Mouse (Mus musculus) spleen, adult 2 months (tissue): Measurements from ENCODE around the gene Ppp6r2. TPM values are rescaled to one million over a fixed set of nuclear protein-coding genes. Genes with fewer than 3 reads are reported as not detected.

ENCODE experiments used
- DNase-seq, 2 experiments: peaks; one replicate each; pipeline versions ENCODE4 v3.0.0 to v3.0.0-alpha.2; 2012 to 2021; ENCODE audit warnings: low spot score in 2 of 2, low read depth in 1 of 2
- H3K27ac ChIP-seq: fragments of 200-500 bp; 2 replicates; pipeline ENCODE4 v1.5.1; 2012; ENCODE audit warnings: low read length, inconsistent platforms; ENCODE audit not compliant: insufficient read depth
- H3K27me3 ChIP-seq: fragments of 200-500 bp; 2 replicates; pipeline ENCODE4 v1.6.1; 2012; ENCODE audit warnings: mild to moderate bottlenecking, moderate library complexity, low read length, inconsistent platforms; ENCODE audit not compliant: control insufficient read depth, insufficient read depth
- H3K36me3 ChIP-seq: fragments of 200-500 bp; 2 replicates; pipeline ENCODE4 v1.6.1; 2012; ENCODE audit warnings: mild to moderate bottlenecking, low read length, inconsistent platforms; ENCODE audit not compliant: control insufficient read depth, insufficient read depth
- H3K4me1 ChIP-seq: fragments of 200-500 bp; 2 replicates; pipeline ENCODE4 v1.6.1; 2011; ENCODE audit warnings: inconsistent platforms; ENCODE audit not compliant: control insufficient read depth, insufficient read depth, insufficient read length
- H3K4me3 ChIP-seq: fragments of 200-500 bp; 2 replicates; pipeline ENCODE4 v1.5.1; 2011; ENCODE audit warnings: mild to moderate bottlenecking, inconsistent platforms; ENCODE audit not compliant: insufficient read depth, insufficient read length; ENCODE audit errors: extremely low read depth
- CTCF ChIP-seq: fragments of 200-500 bp; IDR thresholded peaks from 2 replicates; pipeline ENCODE4 v1.5.1; 2011; ENCODE audit warnings: mild to moderate bottlenecking, inconsistent platforms; ENCODE audit not compliant: insufficient read depth, insufficient read length, insufficient replicate concordance; ENCODE audit errors: extremely low read depth
- POLR2A ChIP-seq: fragments of 200-500 bp; IDR thresholded peaks from 2 replicates; pipeline ENCODE4 v1.6.1; 2011; ENCODE audit warnings: low read depth, low read length, inconsistent platforms
- WGBS: fragments of 180-500 bp; shearing (Covaris S2); methylation state at CpG from one replicate; pipeline ENCODE4 v1.1.7; 2018; 5-methylcytosine and 5-hydroxymethylcytosine counted together
- polyA plus RNA-seq: library from polyadenylated mRNA; depleted of rRNA; stranded (reverse); fragments of >200 nt; gene quantifications from 2 replicates; pipeline ENCODE4 v1.2.3, GENCODE M21; 2012

Gene Ppp6r2
- polyA plus RNA-seq, 1 experiment = 120 TPM

- WGBS = 88% methylated on average over 2 of the region's 2 CpGs
- Histone ChIP-seq H3K36me3 (peaks cover 4% of the 10 kb centered on the region), H3K27me3 (no peaks in the 10 kb centered on the region), H3K4me3 (no peak overlapping the region), H3K4me1 (no peaks in the 10 kb centered on the region), H3K27ac (no peak overlapping the region)
- TF ChIP-seq POLR2A = no peak
- TF ChIP-seq CTCF = no peak
- no peak for DNase-seq
These were observed 29.7 kb downstream of the Ppp6r2 start for GRCm38 (mm10) chr15:89241025-89241424.

DNA sequence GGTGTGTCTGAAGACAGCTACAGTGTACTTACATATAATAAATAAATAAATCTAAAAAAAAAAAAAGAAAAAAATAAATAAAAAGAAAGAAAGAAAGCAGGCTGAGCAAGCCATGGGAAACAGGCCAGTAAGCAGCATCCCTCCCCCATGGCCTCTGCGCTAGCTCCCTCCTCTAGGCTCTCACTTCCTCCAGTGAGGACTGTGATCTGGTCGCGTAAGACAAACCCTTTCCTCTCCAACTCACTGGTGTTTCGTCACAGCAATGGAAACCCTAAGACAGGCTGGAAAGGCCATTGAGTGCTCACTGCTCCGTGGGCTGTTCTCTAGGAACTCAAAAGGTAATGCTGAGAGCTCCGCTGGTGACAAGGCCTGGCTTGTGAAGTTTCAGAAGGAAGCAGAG lies 37.7 kb downstream of the Ppp6r2 start:
- 88% methylated on average over 6 of the region's 6 CpGs for WGBS
- DNase-seq = no peak
- H3K27ac ChIP-seq = no peak overlapping the region
- H3K4me1 ChIP-seq = no peaks in the 10 kb centered on the region
- no peak for TF ChIP-seq POLR2A
- TF ChIP-seq CTCF = no peak
- H3K27me3 ChIP-seq = no peaks in the 10 kb centered on the region
- H3K4me3 ChIP-seq = no peak overlapping the region
- peaks cover 3% of the 10 kb centered on the region for H3K36me3 ChIP-seq

DNA sequence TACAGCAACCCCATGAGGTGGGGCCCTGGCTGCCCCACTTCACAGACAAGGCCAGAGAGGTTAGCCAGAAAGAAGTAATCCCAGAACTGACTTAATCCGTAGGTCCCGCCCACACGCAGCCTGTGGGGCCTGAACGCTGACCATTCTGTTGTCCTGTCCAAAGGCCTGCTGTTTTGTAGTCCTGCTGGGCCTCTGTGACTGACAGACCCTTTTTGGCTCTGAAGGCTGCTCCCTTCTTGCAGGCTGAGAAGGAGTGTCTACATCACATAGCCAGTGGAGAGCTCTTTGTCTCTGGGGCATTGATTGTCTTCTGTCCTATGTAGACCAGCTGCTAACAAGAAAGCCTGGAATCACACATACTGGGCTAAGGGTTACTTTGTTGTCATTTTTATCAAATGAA lies 44.0 kb downstream of the Ppp6r2 start:
- no peak for TF ChIP-seq POLR2A
- TF ChIP-seq CTCF = no peak
- H3K27ac ChIP-seq = no peak overlapping the region
- peaks cover 16% of the 10 kb centered on the region for H3K36me3 ChIP-seq
- no peaks in the 10 kb centered on the region for H3K27me3 ChIP-seq
- H3K4me3 ChIP-seq = no peak overlapping the region
- DNase-seq = no peak
- H3K4me1 ChIP-seq = no peaks in the 10 kb centered on the region
- WGBS = 98% methylated on average over 4 of the region's 4 CpGs

DNA sequence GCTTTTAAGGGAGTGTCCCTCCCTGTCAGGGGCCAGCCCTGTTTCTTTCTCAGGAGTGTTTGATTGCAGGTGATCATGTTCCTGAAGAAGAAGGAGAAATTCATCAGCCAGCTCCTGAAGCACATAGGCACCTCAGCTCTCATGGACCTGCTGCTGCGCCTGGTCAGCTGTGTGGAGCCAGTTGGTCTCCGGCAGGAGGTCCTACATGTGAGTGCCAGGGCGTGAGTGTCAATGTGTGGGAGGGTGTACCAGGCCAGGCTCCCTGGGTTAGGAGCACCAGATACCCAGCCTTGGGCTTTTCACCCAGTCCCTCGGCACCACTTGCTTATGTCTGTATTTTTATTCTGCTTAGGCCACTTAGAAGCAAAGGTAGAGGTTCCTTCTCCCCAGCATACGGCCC lies 47.6 kb downstream of the Ppp6r2 start:
- WGBS = 97% methylated on average over 5 of the region's 5 CpGs
- no peak overlapping the region for H3K4me3 ChIP-seq
- TF ChIP-seq POLR2A = no peak
- no peak for TF ChIP-seq CTCF
- H3K27me3 ChIP-seq = no peaks in the 10 kb centered on the region
- H3K27ac ChIP-seq = no peak overlapping the region
- no peak for DNase-seq
- peaks cover 19% of the 10 kb centered on the region for H3K36me3 ChIP-seq
- H3K4me1 ChIP-seq = no peaks in the 10 kb centered on the region

- WGBS = 88% methylated on average over 5 of the region's 5 CpGs
- H3K27me3 ChIP-seq = no peaks in the 10 kb centered on the region
These were observed 53.1 kb downstream of the Ppp6r2 start for GRCm38 (mm10) chr15:89264485-89264884.

DNA sequence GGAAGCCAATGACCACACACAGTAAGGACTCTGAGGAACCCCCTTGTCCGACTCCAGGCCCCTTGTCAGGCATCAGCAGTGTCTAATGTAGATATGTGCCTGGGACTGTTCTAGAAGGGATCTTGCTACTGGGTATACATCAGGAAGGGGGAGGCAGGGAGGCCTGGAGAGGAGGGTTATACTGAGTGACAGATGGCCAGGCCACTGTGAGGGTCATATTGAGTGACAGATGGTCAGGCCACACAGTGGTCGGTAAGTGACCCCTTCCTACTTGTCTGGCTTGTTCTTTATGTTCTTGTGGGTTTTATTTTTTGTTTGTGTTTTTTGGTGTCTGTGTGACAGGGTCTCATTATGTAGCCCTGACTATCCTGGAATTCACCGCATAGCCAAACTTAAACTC lies 64.1 kb downstream of the Ppp6r2 start:
- DNase-seq = no peak
- TF ChIP-seq POLR2A (no peak), CTCF (no peak)
- Histone ChIP-seq H3K36me3 (peaks cover 18% of the 10 kb centered on the region), H3K4me1 (no peaks in the 10 kb centered on the region), H3K4me3 (no peak overlapping the region), H3K27me3 (no peaks in the 10 kb centered on the region), H3K27ac (no peak overlapping the region)
- 99% methylated on average over 3 of the region's 3 CpGs for WGBS

More at GRCm38 (mm10) chr15:89264485-89264884, 53.1 kb downstream of the Ppp6r2 start:
- TF ChIP-seq CTCF (no peak), POLR2A (no peak)
- no peak overlapping the region for H3K4me3 ChIP-seq
- no peaks in the 10 kb centered on the region for H3K4me1 ChIP-seq
- no peak for DNase-seq
- no peak overlapping the region for H3K27ac ChIP-seq
- H3K36me3 ChIP-seq = peaks cover 7% of the 10 kb centered on the region; the same call in 1 of the 2 replicates

GRCm38 (mm10) chr15:89277366-89277765 lies 66.0 kb downstream of the Ppp6r2 start:
- Histone ChIP-seq H3K27me3 (no peaks in the 10 kb centered on the region), H3K4me1 (no peaks in the 10 kb centered on the region; the same call in 1 of the 2 replicates), H3K4me3 (no peak overlapping the region), H3K27ac (no peak overlapping the region), H3K36me3 (peaks cover 25% of the 10 kb centered on the region)
- no peak for TF ChIP-seq POLR2A
- TF ChIP-seq CTCF = no peak
- WGBS = 93% methylated on average over 4 of the region's 4 CpGs
- DNase-seq = no peak
